Mouse (Mus musculus): ENCODE data around the gene Mief1.

The Mief1 gene

GRCm38 (mm10) chr15:80232331-80232730, 1.5 kb upstream of the Mief1 start:
- no peak for DNase-seq

GRCm38 (mm10) chr15:80233053-80233452, 765 bp upstream of the Mief1 start:
- DNase-seq, result no peak

GRCm38 (mm10) chr15:80235535-80235934, 1.7 kb downstream of the Mief1 start, which contains the start of gene AC140267.1:
AC140267.1 (plus strand) TSS chr15:80235835.
- no peak for DNase-seq

- no peak for DNase-seq
Measured at GRCm38 (mm10) chr15:80248135-80248534, 14.3 kb downstream of the Mief1 start.

GRCm38 (mm10) chr15:80248596-80248995, 14.8 kb downstream of the Mief1 start:
- DNase-seq, result no peak

GRCm38 (mm10) chr15:80249672-80250071, 15.9 kb downstream of the Mief1 start:
- DNase-seq, result no peak

GRCm38 (mm10) chr15:80250586-80250985, 16.8 kb downstream of the Mief1 start:
- DNase-seq, result no peak

- no peak for DNase-seq
Measured at GRCm38 (mm10) chr15:80253530-80253929, 19.7 kb downstream of the Mief1 start.

- peak; percentile 10 for DNase-seq
Measured at GRCm38 (mm10) chr15:80254207-80254606, 20.4 kb downstream of the Mief1 start.

GRCm38 (mm10) chr15:80254847-80255645, 21.2 kb downstream of the Mief1 start, which contains the start of gene Atf4:
Atf4 (plus strand) TSS chr15:80255184.
- peak; percentile 98 for DNase-seq

GRCm38 (mm10) chr15:80255646-80256121, 21.9 kb downstream of the Mief1 start:
- DNase-seq, result peak; percentile 78

- DNase-seq, result peak; percentile 24
Measured at GRCm38 (mm10) chr15:80256242-80256641, 22.4 kb downstream of the Mief1 start.

GRCm38 (mm10) chr15:80256656-80257601, 23.1 kb downstream of the Mief1 start:
- no peak for DNase-seq

GRCm38 (mm10) chr15:80257602-80258239, 23.9 kb downstream of the Mief1 start:
- DNase-seq, result peak; percentile 13

- no peak for DNase-seq
Measured at GRCm38 (mm10) chr15:80258240-80259170, 24.7 kb downstream of the Mief1 start.

- DNase-seq, result no peak
Measured at GRCm38 (mm10) chr15:80259406-80260045, 25.7 kb downstream of the Mief1 start.

- peak; percentile 87 for DNase-seq
Measured at GRCm38 (mm10) chr15:80260677-80261076, 26.9 kb downstream of the Mief1 start.

- DNase-seq, result no peak
Measured at GRCm38 (mm10) chr15:80261100-80261499, 27.3 kb downstream of the Mief1 start.

GRCm38 (mm10) chr15:80263610-80264575, 30.1 kb downstream of the Mief1 start, which contains the start of gene Rps19bp1:
Rps19bp1 (minus strand) TSS chr15:80264315.
- peak; percentile 88 for DNase-seq

GRCm38 (mm10) chr15:80266281-80266680, 32.5 kb downstream of the Mief1 start:
- peak; percentile 83 for DNase-seq
